Mouse (Mus musculus) urinary bladder, postnatal 10 days (tissue): ENCODE measurements around the gene Rps11.
"Not testable (repeated sequence)": the region's sequence is repeated elsewhere in the genome, so short reads cannot be mapped to it uniquely, and the experiment has no call there.

ENCODE experiments used
- DNase-seq: peaks from one replicate; pipeline ENCODE4 v3.0.0; 2022; ENCODE audit warnings: low spot score

Rps11 gene

GRCm38 (mm10) chr7:45124224-45125143 is at the start of gene Rps11:
Gene Rps11 (minus strand): TSS chr7:45124439.
- DNase-seq = peak; percentile 98

GRCm38 (mm10) chr7:45173772-45174171 is 49.5 kb upstream of the Rps11 start:
- not testable (repeated sequence) for DNase-seq

GRCm38 (mm10) chr7:45172974-45173373 is 48.7 kb upstream of the Rps11 start:
- DNase-seq = no peak

- DNase-seq = no peak
Observed at GRCm38 (mm10) chr7:45169495-45169894, 45.3 kb upstream of the Rps11 start.

- DNase-seq = no peak
Observed at GRCm38 (mm10) chr7:45168656-45169055, 44.4 kb upstream of the Rps11 start.

- no peak for DNase-seq
Observed at GRCm38 (mm10) chr7:45167761-45168445, 43.7 kb upstream of the Rps11 start.

- no peak for DNase-seq
Observed at GRCm38 (mm10) chr7:45166950-45167401, 42.7 kb upstream of the Rps11 start.

GRCm38 (mm10) chr7:45165701-45166100 is 41.5 kb upstream of the Rps11 start:
- DNase-seq = no peak

- no peak for DNase-seq
Observed at GRCm38 (mm10) chr7:45164833-45165232, 40.6 kb upstream of the Rps11 start.

- DNase-seq = no peak
Observed at GRCm38 (mm10) chr7:45163735-45164490, 39.7 kb upstream of the Rps11 start, which contains the start of gene Slc17a7. Gene Slc17a7 (plus strand): TSS chr7:45163949.

GRCm38 (mm10) chr7:45162996-45163615 is 38.9 kb upstream of the Rps11 start:
- DNase-seq = no peak

GRCm38 (mm10) chr7:45162551-45162950 is 38.3 kb upstream of the Rps11 start:
- DNase-seq = no peak

GRCm38 (mm10) chr7:45161612-45162473 is 37.6 kb upstream of the Rps11 start:
- peak; percentile 75 for DNase-seq

- no peak for DNase-seq
Observed at GRCm38 (mm10) chr7:45160866-45161265, 36.6 kb upstream of the Rps11 start.

- no peak for DNase-seq
Observed at GRCm38 (mm10) chr7:45160316-45160800, 36.1 kb upstream of the Rps11 start.

GRCm38 (mm10) chr7:45158991-45159390 is 34.8 kb upstream of the Rps11 start:
- no peak for DNase-seq

- no peak for DNase-seq
Observed at GRCm38 (mm10) chr7:45157459-45157858, 33.2 kb upstream of the Rps11 start.

- no peak for DNase-seq
Observed at GRCm38 (mm10) chr7:45156206-45156605, 32.0 kb upstream of the Rps11 start.

- no peak for DNase-seq
Observed at GRCm38 (mm10) chr7:45155590-45155989, 31.4 kb upstream of the Rps11 start.

- no peak for DNase-seq
Observed at GRCm38 (mm10) chr7:45154993-45155514, 30.8 kb upstream of the Rps11 start.
